Mouse (Mus musculus): ENCODE results near the gene Mllt3.

Mllt3 gene

DNA sequence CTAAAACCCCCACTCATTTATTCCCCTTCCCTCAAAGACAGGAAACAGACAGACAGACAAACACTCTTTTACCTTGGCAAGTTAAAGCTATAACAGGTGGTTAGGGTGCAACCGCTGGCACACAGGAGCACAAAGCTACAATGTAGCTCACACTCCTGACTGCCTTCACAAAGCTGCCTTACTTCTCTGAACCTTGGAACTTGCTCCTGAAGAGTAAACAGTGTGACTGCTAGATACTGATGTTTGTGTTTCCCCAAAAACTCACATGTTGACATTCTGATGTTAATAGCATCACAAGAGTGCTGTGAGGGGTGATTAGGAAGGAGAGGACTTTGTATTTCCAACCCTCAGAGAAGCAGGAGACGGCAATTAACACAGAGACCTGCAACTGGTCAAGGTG lies 151.6 kb downstream of the Mllt3 start:
- DNase-seq (ENCODE audit: low read depth, low spot score), result no peak

DNA sequence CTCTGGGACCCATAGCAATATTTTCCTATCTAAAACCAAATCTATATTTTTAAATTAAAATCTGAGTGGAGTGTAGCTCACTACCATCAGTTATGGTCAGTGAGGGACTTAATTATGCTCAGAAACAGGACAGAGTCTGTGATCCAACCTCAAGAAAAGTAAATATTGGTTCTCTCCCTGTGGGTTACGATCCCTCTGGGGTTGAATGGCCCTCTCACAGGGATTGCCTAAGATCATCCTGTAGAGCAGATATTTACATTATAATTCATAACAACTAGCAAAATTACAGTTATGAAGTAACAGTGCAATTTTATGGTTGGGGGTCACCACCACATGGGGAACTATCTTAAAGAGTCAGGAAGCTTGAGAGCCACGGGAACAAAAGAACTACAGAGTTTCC lies 152.9 kb downstream of the Mllt3 start:
- no peak for DNase-seq (ENCODE audit: low read depth, low spot score)

DNA sequence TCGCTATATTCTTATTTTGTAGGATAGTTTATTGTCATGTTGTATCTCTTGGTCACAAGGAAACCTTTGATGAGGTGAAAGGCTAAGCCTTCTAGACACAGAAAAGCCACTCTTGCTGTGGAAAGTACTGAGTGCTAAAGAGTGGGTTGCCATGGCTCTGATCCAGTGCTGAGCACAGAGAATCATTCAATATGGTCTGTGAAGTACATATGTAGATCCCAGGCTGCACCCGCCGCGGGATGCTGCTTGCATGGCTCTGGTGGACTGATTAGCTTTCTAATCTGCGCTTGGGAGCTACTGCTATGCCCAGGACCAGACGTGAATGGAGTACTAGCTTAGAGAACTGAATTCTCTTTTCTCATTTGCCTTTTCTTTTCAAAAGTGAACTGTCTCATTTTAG lies 154.5 kb downstream of the Mllt3 start:
- DNase-seq (ENCODE audit: low read depth, low spot score), result peak; percentile 58

DNA sequence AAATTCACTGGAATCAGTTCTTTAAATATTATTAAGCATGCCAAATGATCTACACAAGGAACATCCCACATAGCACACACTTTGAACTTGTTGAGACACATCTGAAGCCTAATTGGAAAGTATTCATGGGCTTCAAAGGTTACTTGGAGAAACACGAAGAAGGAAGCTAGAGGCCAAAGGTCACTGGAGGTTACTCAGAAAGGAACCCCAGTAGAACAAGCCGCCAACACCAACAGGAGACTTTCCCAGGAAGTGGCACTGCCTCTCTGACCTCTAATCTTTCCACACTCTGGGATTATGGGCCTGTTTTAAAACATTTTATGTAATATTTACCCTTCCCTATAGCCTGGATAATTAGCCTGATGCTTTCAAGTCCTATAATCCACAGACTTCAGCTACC lies 162.6 kb downstream of the Mllt3 start:
- no peak for DNase-seq (ENCODE audit: low read depth, low spot score)

DNA sequence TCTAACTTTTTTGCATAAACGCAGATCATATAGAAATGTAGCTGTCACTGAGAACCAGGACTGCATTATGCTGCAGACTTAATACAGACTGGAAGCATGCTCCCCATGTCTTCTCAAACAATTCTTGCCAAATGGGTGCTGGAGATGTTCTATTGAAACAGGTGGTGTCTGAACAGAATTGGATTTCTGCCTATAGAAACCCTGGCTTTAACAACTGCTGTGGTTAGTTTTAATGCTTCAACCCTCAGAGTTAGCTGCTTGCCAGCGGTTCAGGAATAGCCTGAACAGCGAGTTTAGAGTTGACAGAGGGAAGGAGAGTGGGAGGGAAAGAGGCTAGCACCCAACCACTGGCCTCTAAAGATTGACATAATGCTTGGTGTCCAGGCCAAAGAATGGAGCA lies 166.6 kb downstream of the Mllt3 start:
- DNase-seq (ENCODE audit: low read depth, low spot score), result peak; percentile 82

DNA sequence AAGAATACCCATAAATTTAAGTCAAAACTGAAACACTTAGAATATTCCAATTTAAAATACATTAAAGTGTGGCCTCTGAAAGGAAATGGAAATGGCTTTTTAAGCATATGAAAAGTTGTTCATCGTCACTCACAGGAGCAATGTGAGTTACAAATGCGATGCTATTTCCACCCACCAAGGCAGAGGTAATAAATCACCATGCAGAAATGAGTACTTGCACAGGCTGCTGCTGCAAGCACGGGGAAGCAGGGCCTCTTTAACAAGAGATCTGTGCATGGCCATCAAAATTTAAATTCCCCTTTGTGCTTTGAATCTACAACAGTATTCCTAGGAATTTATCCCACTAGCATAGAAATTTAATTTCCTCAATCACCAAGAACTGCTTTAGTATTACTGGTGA lies 167.3 kb downstream of the Mllt3 start:
- DNase-seq (ENCODE audit: low read depth, low spot score), result peak; percentile 39

DNA sequence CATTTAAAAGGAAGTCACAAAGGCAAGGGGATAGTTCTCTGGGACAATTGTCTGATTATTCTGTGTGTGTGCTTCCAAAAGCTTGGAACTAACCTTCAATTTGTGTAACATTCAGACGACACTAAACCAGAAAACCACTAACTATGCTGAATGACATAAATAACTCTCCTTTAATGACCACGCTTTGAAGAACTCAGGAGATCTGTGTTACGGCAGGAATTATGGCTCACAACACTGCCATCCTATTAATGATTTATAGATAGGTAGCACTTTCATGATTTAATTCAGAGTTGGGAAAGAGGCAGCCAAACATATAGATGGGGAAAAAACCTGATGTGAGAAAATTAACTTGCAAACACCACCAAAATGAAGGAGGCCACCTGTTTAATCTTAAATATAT lies 168.1 kb downstream of the Mllt3 start:
- DNase-seq (ENCODE audit: low read depth, low spot score), result no peak

DNA sequence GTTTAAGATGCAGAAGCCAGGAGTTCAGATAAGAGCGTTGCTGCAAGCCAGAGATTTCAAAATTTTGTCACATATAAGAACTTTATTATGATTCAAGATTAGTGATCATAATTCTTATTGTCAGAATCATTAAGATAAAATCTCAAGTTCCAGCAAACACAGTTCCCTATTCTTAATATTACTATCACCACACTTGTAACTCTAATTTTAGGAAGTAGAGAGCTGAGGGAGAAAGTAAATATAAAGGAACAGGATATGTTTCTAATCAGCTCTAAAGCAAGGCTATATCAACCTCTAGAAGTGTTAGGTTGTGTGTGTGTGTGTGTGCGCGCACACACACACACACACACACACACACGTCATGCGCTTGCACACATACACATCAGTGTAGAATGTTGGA lies 170.0 kb downstream of the Mllt3 start:
- DNase-seq (ENCODE audit: low read depth, low spot score), result no peak

DNA sequence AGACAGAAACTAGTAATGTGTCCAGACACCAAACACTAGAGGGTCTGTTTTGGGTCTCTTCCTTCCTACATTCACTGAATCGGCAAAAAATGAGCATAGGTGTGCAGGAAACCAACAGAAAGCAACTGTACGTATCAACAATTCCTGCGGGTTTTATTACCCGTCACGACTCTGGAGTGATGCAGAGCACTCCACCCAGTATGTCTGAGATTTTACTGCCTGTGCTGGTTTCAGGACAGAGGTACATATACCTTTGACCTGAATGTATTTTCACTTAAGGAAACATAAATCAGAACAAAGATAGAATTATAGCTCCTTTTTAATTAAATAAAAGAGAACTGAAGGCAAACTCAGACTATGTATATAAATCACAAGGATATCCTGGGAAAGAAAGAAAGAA lies 172.4 kb downstream of the Mllt3 start:
- DNase-seq (ENCODE audit: low read depth, low spot score), result no peak

DNA sequence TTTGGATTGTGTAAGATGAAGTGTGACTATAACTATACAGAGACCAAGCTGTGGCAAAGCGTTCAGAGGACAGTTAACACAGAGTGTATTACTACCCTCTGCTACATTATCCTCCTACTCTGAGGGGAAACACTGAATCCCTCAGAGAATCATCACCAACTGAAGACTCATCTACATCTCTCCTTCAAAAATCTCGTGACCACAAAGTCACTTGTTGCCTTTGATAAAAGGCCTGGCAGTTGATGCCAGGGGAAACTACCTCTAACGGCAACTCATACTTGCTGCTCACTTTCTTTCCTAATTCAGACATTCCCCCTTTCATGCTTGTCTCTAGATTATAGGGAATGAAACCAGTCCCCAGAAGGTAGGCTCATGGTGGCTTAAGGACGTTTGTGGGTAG lies 174.0 kb downstream of the Mllt3 start:
- no peak for DNase-seq (ENCODE audit: low read depth, low spot score)

DNA sequence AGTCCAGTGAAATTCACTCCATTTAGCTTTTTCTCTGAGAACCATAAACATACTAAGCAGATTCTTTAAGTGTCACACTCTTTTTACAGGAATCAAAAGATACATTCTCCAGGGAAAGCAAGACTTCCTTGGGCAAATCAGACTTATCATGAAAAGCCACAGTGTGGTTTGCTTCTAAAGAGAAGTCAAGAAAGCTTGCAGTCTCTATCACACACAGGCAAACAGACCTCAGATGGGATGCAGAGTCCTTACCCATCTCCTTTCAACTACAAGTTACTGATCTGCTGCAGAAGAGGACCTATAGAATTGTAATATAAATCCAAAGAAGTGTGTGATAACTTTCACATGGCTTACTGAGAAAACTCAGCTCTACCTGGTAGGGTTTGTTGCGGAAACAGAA lies 175.2 kb downstream of the Mllt3 start:
- no peak for DNase-seq (ENCODE audit: low read depth, low spot score)

DNA sequence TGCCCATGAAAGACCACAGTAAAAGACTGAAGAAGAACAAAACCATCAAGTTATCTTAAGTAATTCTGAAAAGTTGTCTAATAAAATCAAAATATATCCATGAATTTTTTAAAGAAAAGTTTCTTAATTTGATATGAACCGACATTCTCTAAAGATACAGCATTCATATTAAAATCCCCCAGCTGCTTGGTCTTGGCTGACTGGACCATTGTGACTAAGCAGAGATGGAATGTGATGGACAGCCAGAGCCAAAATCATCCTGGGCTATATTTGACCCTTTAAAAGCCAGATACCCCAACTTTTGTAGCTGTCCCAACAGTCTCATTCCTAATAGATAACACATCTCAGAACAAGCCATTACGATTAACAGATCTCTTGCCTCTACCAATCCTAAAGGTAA lies 180.7 kb downstream of the Mllt3 start:
- no peak for DNase-seq (ENCODE audit: low read depth, low spot score)

DNA sequence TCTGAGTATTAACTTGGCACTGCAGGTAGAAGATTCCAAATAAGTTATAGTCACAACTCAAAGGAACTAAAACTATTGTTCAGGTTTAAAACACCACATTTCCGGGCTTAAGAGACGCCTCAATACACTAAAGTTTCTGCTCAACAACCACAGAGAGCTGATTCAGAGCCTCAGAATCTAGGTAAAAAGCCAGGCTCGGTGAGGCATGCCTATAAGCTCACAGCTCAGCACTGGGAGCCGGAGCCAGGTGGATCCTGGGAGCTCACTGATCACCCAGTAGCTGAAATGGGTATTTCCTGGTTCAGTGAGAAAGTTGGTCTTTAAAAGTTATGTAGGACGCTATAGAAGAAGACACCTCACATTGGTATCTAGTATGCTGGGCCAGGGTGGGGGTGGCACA lies 183.1 kb downstream of the Mllt3 start:
- DNase-seq (ENCODE audit: low read depth, low spot score), result no peak

DNA sequence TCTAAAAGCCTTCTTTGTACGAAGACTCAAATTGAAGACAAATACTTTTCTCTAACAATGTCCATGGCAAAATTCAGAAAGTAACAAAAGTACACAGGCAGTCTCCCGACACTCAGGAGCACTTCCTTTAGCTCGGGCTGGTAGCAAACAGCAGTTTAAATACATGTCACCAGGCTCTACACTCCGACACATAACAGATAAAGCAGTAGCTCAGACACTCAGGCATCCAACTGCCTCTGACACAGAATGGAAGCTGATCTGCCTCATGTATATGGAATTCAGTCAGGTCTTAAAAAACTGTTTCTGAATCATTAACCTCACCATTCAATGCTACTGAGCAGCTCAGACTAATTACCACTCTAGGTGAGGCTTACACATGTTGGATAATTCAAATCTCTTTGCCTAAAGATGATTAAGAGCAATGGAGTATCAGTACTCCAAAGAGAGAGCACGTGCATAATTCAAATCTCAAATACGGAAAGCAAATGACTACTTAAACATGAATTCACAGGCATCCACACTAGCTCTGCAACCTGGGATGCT lies 188.4 kb downstream of the Mllt3 start:
- DNase-seq (ENCODE audit: low read depth, low spot score), result no peak

DNA sequence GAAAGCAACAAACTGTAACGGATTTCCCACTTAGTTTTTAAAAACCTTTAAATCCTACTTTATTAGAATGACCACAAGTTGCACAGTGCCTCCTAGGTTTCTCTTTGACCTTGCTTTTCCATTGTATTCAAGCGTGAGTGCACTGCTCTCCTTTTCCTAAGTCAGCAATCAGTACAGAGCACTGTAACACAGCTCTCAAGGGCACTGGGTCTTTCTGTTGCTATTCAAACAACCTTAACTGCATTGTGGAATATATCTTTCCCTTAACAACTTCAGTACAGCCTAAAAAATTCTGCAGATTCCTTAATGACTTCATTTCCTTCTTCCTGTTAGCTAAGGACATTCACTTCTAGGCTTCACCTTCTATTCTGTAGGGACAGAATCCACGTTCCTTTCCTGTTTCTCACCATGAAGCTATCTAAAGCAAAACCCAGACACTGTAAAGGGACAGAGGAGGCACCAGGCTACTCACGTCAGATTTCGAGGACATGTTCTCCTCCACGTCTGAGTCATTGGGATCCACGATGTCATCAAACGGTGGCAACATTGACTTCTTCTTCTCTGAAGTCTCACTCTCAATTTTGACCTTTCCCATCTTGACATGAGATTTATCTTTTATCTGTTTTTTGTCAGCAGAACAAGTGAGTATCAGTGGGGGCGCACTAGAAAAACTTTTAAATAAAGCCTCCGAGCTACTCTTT lies 192.8 kb downstream of the Mllt3 start:
- DNase-seq (ENCODE audit: low read depth, low spot score), result no peak

DNA sequence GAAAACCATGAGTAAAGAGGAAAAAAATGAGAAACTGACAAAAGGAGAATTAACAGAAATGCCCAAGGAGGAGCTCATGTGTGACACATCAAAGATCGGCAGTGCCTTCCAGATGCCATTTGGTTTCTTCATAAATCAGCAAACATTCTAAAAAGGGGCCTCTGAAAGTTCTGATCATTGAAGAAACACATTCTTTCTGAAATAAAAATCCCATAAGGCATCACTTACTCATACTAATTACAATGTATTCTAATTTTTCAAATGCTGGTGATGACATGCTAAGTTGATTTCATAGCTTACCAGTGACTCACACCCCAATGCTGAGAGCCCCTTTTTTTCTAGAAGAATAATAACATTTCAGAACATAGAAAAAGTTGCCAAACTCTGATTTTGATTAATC lies 194.4 kb downstream of the Mllt3 start:
- DNase-seq (ENCODE audit: low read depth, low spot score), result no peak

DNA sequence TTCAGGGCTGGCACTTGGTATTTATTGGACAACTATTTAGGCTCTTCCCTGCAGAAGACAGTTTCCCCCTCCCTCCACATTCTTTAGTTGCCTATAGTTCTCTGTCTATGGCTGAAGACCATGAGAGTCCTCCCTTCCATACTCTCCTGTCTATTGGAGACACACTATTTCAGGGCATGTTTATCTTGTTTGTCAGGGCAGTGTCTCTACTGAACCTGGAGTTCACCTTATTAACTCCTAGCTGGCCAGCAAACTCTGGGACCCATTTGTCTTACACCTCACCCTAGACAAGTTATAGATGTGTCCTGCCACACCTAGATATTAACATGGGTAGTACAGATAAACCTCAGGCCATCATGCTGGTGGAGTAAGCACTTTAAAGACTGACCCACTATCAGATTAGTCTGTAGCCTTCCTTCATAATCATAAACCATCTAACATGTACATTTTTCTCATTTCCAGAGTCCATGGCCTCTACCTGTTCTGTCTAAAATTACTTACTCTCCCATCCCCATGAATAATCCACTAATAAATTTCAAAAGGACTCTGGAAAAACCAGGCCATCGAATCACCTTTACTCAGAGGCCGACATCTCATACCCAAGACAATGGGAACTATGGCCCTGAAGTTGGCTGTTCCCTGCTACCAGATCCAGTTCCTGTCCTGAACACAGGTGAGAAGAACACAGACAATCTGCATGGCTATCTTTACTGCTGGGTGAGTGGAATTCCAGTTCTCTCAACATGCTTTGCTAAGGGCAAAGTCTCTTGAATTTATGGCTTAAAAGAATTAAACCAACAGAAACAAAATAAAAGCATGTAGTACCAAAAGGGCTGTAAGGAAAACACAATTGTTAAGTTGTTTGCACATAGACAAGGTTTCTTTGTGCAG lies 195.4 kb downstream of the Mllt3 start:
- no peak for DNase-seq (ENCODE audit: low read depth, low spot score)

DNA sequence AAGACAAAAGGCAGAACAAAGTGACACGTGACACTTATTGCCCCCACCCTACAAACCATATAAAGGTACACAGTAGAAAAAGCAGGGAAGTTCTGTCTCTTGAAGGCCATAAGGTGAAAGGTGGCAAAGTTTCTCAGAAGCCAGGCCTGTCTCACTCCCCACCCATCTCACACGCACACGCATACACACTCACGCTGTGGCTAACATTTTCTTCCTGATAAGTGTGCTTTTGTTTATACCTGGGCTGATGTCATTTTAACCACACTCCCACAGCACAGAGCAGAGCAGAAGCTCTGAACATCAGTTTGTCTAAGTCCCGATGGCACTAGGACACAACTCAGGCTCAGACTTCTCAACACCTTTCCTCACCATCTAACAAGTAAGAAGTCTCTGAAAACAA lies 196.9 kb downstream of the Mllt3 start:
- DNase-seq (ENCODE audit: low read depth, low spot score), result no peak

DNA sequence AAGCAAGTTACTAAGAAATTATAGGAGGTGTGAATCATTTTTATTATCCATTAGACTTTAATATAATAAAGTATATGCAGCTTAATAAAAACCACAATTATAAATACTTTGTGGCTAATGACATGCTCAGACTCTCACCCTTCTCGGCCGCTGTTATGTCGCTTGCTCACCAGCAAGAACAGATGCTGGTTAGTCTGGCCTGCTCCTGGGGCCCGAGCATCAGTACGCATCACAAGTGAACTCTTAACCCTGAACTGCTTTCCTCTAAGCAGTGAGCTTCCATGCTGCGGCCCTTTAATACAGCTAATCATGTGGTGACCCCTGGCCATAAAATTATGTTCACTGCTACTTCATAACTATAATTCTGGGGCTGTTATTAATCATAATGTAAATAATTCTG lies 198.0 kb downstream of the Mllt3 start:
- no peak for DNase-seq (ENCODE audit: low read depth, low spot score)

DNA sequence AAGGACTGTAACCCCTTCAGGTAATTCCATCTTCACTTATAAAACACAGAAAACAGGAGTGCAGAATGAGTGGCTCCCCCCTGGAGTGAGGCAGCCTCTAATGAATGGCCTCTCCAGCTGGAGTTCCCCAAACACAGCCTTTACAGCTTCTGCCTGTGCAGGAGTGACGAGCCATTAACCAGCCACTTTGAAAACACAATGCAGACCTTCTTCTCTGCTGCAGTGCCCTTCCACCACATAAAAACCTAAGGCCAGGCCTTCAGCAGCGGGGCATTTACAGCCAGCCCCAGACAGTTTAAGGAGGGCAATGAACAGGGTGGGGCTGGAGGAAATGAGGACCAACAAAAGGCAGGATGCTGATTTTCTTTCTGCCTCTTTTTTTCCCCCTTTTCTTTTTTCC lies 198.9 kb downstream of the Mllt3 start:
- DNase-seq (ENCODE audit: low read depth, low spot score), result peak; percentile 37

DNA sequence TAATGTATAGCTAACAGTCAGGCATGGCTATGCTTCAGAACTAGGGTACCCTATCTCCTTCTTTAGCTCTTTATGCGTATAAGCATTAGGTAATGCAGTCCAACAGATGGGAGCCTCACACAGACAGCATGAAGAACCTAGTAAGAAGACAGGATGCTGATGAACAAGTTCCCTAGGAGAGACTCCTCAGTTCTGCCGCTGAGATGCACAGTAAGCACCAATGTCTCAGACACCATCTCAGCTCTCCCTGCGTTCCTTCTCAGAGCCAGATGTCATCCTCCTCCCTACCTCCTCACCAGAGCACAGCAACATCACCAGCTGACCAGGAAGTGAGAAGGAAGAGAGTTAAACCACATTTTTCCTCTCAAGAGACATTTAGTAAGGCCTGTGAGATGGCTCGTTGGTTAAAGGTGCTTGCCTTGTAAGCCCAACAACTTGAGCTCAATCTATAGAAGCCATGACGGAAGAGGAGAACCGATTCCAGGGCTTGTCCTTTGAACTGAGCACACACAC lies 202.3 kb downstream of the Mllt3 start:
- no peak for DNase-seq (ENCODE audit: low read depth, low spot score)

DNA sequence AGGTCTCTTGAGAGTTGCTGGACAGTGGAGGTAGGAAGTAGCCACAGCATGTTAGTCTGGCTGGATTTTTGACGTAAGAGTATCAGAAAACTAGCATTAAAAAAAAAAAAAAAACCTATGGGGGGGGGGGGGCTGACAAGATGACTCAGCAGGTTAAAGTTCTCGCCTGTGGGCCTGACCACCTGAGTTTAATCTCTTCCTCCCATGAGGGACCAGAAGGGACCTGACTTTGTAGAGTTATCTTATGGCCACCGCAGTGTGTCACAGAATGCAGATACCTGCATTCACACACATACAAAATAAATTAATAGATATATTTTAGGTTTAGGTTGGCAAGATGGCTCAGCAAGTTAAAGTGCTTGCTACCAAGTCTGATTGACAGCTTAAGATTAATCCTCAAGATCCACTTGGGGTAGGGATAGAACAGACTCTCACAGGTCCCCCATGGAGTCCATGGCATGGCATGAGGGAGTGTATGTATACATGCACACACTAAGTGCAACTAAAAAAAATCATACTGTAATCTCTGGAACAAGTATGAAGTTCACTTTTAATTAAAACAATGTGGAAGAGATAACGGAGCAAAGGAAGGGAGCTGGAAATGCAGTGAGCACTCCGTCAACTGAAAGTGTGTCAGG lies 203.6 kb downstream of the Mllt3 start:
- no peak for DNase-seq (ENCODE audit: low read depth, low spot score)
